Mouse (Mus musculus): ENCODE results near the gene Ccr8.

DNA sequence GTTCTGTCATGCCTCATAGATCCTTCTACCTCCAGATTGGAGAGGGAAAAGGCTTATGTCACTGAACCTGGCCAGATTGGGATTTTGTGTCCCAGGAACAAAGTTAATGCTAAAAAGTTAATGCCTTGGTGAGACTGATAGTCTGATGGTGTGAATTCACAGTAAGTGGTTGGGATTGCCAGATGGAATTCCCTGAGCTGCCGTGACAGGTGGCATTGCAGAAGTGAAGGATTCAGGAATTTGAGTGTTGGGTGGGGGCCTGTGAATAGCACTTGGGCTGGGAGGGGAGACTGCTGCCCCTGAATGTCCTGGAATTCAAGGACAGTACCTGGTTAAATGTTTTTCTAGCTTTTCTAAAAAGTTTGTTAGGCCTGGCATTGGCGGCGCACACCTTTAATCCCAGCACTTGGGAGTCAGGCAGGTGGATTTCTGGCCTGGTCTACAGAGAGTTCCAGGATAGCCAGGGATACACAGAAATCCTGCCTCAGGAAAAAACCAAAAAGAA is 39.9 kb downstream of the Ccr8 start:
- TF ChIP-seq POLR2A (IDR thresholded peaks at IDR 0.05; ENCODE audit: control insufficient read depth, low read depth, low read length) (no peak), CTCF (IDR thresholded peaks at IDR 0.05; ENCODE audit: control insufficient read depth, insufficient read depth, insufficient replicate concordance, low read depth, low read length) (no peak)

All from testis, adult 2 months (tissue).